Mouse (Mus musculus): ENCODE results near the gene Muc1. TPM values are rescaled to one million over a fixed set of nuclear protein-coding genes. Genes with fewer than 3 reads are reported as not detected.

Muc1 gene
- not detected for total RNA-seq (2023)

DNA sequence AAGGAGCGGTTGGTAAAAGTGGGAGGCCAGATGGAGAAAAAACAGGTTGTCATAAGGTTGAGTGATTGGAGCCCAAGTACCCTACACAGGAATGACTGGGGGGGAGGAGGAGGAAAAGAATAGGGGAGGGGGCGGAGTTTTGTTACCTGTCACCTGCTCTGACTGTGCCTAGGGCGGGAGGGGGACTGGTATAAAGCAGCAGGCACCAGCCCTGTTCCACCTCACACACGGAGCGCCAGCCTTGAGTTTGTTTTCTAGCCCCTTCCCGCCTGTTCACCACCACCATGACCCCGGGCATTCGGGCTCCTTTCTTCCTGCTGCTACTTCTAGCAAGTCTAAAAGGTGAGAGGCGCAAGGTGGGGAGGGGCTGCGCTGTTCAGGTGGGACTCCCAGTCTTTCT is at the start of gene Muc1:
Muc1 (plus strand) TSS at position 222 of the 400 bp plus-strand sequence.

DNA sequence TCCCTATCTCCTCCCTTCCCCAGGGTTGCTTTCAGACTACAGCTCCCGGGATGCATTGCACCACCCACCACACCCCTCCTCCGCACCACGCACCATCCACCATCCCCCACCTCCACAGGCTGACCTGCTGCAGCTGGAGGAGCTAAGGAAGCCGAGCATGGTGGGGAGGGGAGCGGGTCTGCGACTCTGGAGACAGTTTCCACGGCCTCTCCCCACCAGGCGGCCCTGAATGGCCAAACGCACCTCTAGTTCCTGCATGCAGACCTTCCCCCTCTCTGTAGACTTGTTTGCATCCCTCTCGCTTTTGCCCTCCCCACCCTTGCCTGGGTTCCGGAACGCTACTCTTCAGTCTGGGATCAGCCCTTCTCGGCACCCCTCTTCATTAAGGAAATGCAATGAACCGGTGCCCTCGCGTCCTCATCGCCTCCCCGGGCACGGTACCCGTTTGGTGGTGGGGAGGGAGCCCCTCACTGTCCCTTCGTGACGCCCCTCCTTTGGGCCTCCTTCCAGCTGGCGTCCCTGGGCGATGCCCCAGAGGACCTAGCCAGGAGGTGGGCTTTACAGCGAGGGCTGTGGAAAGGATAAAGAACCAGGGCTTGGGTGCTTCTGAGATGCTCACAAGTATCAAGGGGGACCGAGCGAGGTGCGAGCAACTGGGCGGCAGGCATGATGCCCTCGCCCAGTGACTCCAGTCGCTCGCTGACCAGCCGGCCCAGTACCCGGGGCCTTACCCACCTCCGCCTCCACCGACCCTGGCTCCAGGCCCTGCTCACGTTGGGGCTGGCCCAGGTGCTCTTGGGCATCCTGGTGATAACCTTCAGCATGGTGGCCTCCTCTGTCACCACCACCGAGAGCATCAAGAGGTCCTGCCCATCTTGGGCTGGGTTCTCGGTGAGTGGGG is 45.5 kb upstream of the Muc1 start, which contains the start of gene Fam189b:
Fam189b (plus strand) TSS at position 86 of the 901 bp plus-strand sequence.

DNA sequence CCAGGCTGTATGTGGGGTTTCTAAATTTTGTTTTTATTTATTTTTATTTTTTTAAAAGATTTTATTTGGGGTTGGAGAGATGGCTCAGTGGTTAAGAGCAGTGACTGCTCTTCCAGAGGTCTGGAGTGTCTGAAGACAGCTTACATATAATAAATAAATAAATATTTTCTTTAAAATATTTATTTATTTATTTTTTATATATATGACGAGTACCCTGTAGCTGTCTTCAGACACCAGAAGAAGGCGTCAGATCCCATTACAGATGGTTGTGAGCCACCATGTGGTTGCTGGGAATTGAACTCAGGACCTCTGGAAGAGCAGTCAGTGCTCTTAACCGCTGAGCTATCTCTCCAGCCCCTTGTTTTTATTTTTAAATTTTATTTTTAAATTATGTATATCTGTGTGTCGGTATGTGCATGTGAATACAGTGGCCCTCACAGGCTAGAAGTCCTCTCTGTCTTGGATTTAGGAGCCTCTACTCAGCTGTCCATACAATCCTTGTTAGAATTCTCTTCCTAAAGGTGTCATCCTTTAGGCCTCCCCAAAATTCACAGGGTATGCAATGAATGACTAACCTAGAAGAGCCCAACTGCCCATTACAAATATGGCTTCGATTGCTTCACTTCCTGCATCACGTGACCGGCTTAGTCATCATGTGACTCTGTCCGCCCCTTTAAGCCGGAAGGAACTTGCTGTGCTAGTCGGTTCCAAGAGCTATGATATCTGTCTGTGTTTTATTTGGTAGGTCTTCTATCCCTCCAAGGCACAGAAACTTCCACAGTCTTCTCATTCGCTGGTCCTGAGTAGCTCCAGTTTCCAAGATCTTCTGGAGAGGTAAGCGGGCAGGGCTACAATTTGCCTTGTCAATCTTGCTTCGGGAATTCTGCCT is 26.4 kb upstream of the Muc1 start, which contains the start of gene Gba:
Gba (plus strand) TSS at position 676 of the 889 bp plus-strand sequence.

DNA sequence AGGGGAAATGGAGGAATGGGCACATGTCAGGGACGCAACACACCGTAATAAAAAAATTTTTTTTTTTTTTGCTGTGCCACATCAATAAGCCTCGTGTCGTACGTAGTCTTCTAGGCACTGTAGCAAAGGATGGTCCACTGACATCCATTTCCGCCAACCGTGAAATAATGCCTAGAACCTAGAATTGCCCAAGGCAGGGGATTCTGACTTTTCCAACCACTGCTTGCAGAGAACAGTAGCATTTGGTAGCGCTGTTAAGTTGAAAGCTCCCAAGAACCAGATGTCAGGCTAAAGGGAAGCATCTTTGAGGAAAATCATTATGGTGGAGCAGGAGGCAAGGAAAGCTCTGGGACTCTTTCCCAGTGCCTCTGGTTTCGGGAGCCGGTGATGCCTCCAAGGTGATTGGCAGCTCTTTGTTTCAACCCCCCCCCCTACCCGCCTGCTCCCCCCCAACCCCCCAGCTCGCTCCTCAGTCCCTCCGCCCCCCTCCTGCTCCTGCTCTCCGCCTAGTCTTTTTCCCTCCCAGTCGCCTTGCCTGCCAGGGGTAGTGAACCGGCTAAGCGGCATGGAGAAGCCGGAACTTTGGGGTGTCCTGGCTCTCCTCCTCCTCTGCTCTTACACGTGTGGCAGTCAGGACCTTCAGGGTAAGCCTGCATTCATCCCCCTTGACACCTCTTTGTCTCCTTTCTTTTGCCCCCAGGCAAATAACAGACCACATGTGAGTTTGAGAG is 14.0 kb upstream of the Muc1 start, which contains the start of gene Thbs3:
Thbs3 (plus strand) TSS at position 500 of the 731 bp plus-strand sequence.

GRCm38 (mm10) chr3:89226900-89227299 is 2.0 kb upstream of the Muc1 start, which contains the start of gene Mtx1:
Gene Mtx1 (minus strand): TSS chr3:89227088.

GRCm38 (mm10) chr3:89245688-89246171 is 16.9 kb downstream of the Muc1 start, which contains the start of gene Krtcap2:
Gene Krtcap2 (plus strand): TSS chr3:89245966.

GRCm38 (mm10) chr3:89246261-89247100 is 17.6 kb downstream of the Muc1 start, which contains the start of gene Trim46:
Gene Trim46 (minus strand): TSS chr3:89246309.

DNA sequence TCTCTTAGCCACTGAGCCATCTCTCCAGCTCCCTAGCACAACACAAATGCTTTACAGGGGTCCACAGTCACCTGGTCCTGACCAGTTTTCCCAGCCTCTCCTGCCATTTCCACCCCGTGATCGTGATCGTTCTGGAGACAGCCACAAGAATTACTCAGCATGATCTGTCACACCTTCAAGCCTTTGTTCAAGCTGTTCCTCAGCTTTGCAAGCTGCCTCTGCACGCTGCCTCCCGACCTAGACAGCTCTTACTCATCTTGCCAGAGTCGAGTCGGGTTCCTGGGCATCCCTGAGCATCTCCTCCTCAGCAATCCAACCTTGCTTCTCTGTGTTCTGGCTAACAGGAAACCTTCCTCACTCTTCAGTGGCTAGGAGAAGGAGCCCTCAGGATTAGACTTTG is 30.2 kb downstream of the Muc1 start, which contains the start of gene Dpm3:
Dpm3 (plus strand) TSS at position 283 of the 400 bp plus-strand sequence.

GRCm38 (mm10) chr3:89270051-89270755 is 41.3 kb downstream of the Muc1 start, which contains the start of gene Slc50a1:
Gene Slc50a1 (minus strand): TSS chr3:89270570.

GRCm38 (mm10) chr3:89280606-89281511 is 52.0 kb downstream of the Muc1 start, which contains the start of gene Efna1:
Gene Efna1 (minus strand): TSS chr3:89281142.

Other genes starting within 250 kb of the Muc1 start
- 10 to 100 TPM; 19.9 to 21.7 TPM for gene Rusc1, start 135.7 kb upstream of the Muc1 start, total RNA-seq (2023)
- not detected for gene Gm43738, start 128.0 kb upstream of the Muc1 start, total RNA-seq (2023)
- gene Fdps, start 127.1 kb upstream of the Muc1 start, total RNA-seq (2023) = 10 to 100 TPM; 26.5 to 33.5 TPM
- gene Pklr, start 92.9 kb upstream of the Muc1 start, total RNA-seq (2023) = 10 to 100 TPM; 14.9 to 33.6 TPM
- not detected for gene Hcn3, start 68.9 kb upstream of the Muc1 start, total RNA-seq (2023)
- gene Clk2, start 64.3 kb upstream of the Muc1 start, total RNA-seq (2023) = 10 to 100 TPM; 52.8 to 53.7 TPM
- 10 to 100 TPM; 45.9 to 51.1 TPM for gene Scamp3, start 51.6 kb upstream of the Muc1 start, total RNA-seq (2023)
- gene Fam189b, start 45.9 kb upstream of the Muc1 start, total RNA-seq (2023) = 1 to 10 TPM; 4.8 to 7.0 TPM
- gene Gba, start 26.1 kb upstream of the Muc1 start, total RNA-seq (2023) = 10 to 100 TPM; 59.9 to 64.3 TPM
- 1 to 10 TPM in 1 of 2 experiments, under 1 TPM in 1; 0.68 to 1.4 TPM for gene Thbs3, start 13.9 kb upstream of the Muc1 start, total RNA-seq (2023)
- gene Mtx1, start 2.0 kb upstream of the Muc1 start, total RNA-seq (2023) = 10 to 100 TPM; 44.5 to 57.2 TPM
- gene Krtcap2, start 16.9 kb downstream of the Muc1 start, total RNA-seq (2023) = 10 to 100 TPM; 68.3 to 70.2 TPM
- under 1 TPM; 0.44 to 0.61 TPM for gene Trim46, start 17.3 kb downstream of the Muc1 start, total RNA-seq (2023)
- gene Dpm3, start 30.3 kb downstream of the Muc1 start, total RNA-seq (2023) = 10 to 100 TPM; 42.5 to 56.9 TPM
- 10 to 100 TPM; 24.1 to 29.6 TPM for gene Slc50a1, start 41.5 kb downstream of the Muc1 start, total RNA-seq (2023)
- gene Efna1, start 52.1 kb downstream of the Muc1 start, total RNA-seq (2023) = not detected
- not detected for gene Efna3, start 93.9 kb downstream of the Muc1 start, total RNA-seq (2023)
- not detected for gene Efna4, start 109.0 kb downstream of the Muc1 start, total RNA-seq (2023)
- gene Adam15, start 120.9 kb downstream of the Muc1 start, total RNA-seq (2023) = 100 to 1,000 TPM; 119 to 125 TPM
- gene Dcst2, start 132.9 kb downstream of the Muc1 start, total RNA-seq (2023) = under 1 TPM in 1 of 2 experiments, not detected in 1; 0.15 TPM
- not detected for gene Dcst1, start 136.2 kb downstream of the Muc1 start, total RNA-seq (2023)
- gene Zbtb7b, start 165.7 kb downstream of the Muc1 start, total RNA-seq (2023) = 100 to 1,000 TPM; 136 to 149 TPM
- gene Lenep, start 173.7 kb downstream of the Muc1 start, total RNA-seq (2023) = not detected
- 10 to 100 TPM; 13.8 to 17.9 TPM for gene Flad1, start 182.8 kb downstream of the Muc1 start, total RNA-seq (2023)
- gene Cks1b, start 189.3 kb downstream of the Muc1 start, total RNA-seq (2023) = 10 to 100 TPM; 45.4 to 57.0 TPM
- gene Shc1, start 189.4 kb downstream of the Muc1 start, total RNA-seq (2023) = 100 to 1,000 TPM; 114 to 119 TPM
- 10 to 100 TPM; 36.1 to 46.3 TPM for gene Pygo2, start 201.2 kb downstream of the Muc1 start, total RNA-seq (2023)
- gene Pbxip1, start 207.6 kb downstream of the Muc1 start, total RNA-seq (2023) = 100 to 1,000 TPM; 136 to 147 TPM
- 1 to 10 TPM; 9.1 to 9.9 TPM for gene Pmvk, start 225.5 kb downstream of the Muc1 start, total RNA-seq (2023)